Mouse (Mus musculus): Measurements from ENCODE around the gene Samt3. TPM values are rescaled to one million over a fixed set of nuclear protein-coding genes. Genes with fewer than 3 reads are reported as not detected.

The Samt3 gene
- polyA plus RNA-seq (2015; fragmentation: Nextera tagmentation; extraction: Ambion mirVana): not detected in 2 replicates

DNA sequence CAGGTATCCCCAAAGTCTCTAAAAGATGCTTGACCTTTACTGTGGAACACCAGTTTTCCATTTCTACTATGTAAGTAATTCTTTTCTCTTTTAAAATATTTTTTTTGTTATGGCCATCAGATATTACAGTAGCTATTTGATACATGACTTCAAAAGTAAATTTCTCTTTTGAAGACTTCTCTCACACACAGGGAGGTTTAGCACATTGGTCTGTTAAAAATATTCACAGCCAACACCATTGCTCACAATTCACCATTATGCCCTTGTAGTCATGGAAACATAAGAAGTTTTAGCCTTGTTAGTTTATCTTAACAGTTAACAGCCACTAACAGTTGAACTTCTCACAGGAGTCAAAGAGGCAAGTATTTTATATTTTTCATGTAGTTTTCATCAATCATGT, at the start of gene Samt3:
TSS of gene Samt3 (plus strand) at position 301 of the 400 bp plus-strand sequence.
- no peak within 1 kb of the TSS for H3K9ac ChIP-seq (ENCODE audit: low read length)
- H3K4me3 ChIP-seq (ENCODE audit: low read length): no peak within 1 kb of the TSS
- H3K9me3 ChIP-seq (replicated peaks; ENCODE audit: control insufficient read depth, low read length): no peaks in the 10 kb centered on the region
- H3K4me2 ChIP-seq (ENCODE audit: low read depth, low read length): no peak within 1 kb of the TSS
- no peak within 1 kb of the TSS for H3K27ac ChIP-seq (ENCODE audit: low read length)
- no peaks in the 10 kb centered on the region for H3K36me3 ChIP-seq (ENCODE audit: control insufficient read depth, insufficient read depth)
- no peaks in the 10 kb centered on the region for H3K27me3 ChIP-seq (ENCODE audit: control insufficient read depth, insufficient read depth, low read length)
- H3K4me1 ChIP-seq (ENCODE audit: control insufficient read depth, insufficient read depth, low read length): no peaks in the 10 kb centered on the region
- ATAC-seq (replicated peaks; ENCODE audit: extremely low read depth, insufficient read depth, low FRiP score): no peak

DNA sequence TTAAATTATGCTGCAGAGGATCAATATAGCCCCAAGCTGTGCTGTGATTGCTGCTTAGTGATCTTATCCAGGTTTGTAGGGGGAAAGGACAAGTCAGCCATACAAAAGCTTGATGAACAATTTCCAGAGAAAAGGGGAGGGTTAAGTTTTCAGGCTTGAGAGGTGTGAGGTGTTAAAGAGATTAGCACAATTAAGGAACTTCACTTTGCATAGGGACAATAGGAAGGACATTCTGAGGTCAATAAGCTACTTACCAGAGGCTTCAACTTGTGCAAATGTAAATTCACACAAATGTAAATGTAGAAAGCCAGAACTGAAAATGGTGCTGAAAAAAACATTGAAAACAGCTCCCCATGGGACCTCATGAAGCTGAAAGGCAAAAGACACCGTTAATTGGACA, 27.4 kb upstream of the Samt3 start:
- 35% methylated on average over 1 of the region's 1 CpGs for WGBS
- H3K4me1 ChIP-seq (ENCODE audit: control insufficient read depth, insufficient read depth, low read length): no peaks in the 10 kb centered on the region

DNA sequence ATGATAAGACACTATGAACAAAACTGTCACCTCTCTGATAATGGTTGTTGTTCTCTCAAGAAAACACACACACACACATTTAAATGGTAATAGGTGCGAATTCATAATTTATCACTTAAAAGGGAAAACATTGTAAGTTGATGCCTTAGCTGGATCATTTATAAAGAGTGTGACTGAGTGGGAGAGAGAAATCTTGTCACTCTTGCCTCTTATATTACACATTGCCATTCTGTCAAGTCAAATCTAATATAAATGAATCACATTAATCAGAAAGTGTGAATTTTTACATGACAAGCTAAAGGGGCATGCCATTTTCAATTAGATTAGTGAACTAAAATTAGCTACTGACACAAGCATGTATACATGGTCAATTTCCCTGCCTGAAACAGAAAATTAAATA, 44.7 kb downstream of the Samt3 start:
- Histone ChIP-seq H3K4me1 (ENCODE audit: control insufficient read depth, insufficient read depth, low read length) (no peaks in the 10 kb centered on the region), H3K27ac (ENCODE audit: low read length) (no peak overlapping the region), H3K4me3 (ENCODE audit: low read length) (no peak overlapping the region), H3K9me3 (replicated peaks; ENCODE audit: control insufficient read depth, low read length) (no peaks in the 10 kb centered on the region), H3K27me3 (ENCODE audit: control insufficient read depth, insufficient read depth, low read length) (no peaks in the 10 kb centered on the region), H3K36me3 (ENCODE audit: control insufficient read depth, insufficient read depth) (no peaks in the 10 kb centered on the region), H3K4me2 (ENCODE audit: low read depth, low read length) (no peak overlapping the region), H3K9ac (ENCODE audit: low read length) (no peak overlapping the region)
- ATAC-seq (replicated peaks; ENCODE audit: extremely low read depth, insufficient read depth, low FRiP score): no peak
- 76% methylated on average over 1 of the region's 1 CpGs for WGBS

More for the DNA sequence above, 27.4 kb upstream of the Samt3 start:
- Histone ChIP-seq H3K36me3 (ENCODE audit: control insufficient read depth, insufficient read depth) (no peaks in the 10 kb centered on the region), H3K4me3 (ENCODE audit: low read length) (no peak overlapping the region), H3K4me2 (ENCODE audit: low read depth, low read length) (no peak overlapping the region), H3K27ac (ENCODE audit: low read length) (no peak overlapping the region), H3K27me3 (ENCODE audit: control insufficient read depth, insufficient read depth, low read length) (no peaks in the 10 kb centered on the region), H3K9ac (ENCODE audit: low read length) (no peak overlapping the region), H3K9me3 (replicated peaks; ENCODE audit: control insufficient read depth, low read length) (no peaks in the 10 kb centered on the region)
- no peak for ATAC-seq (replicated peaks; ENCODE audit: extremely low read depth, insufficient read depth, low FRiP score)

Other genes with a start within 250 kb of the Samt3 start
- gene 5430427O19Rik, start 173.8 kb upstream of the Samt3 start, polyA plus RNA-seq (2015; fragmentation: Nextera tagmentation; extraction: Ambion mirVana): 0.20 and 0.56 TPM in 2 replicates
- not detected in 2 replicates for gene Nr0b1, start 147.6 kb downstream of the Samt3 start, polyA plus RNA-seq (2015; fragmentation: Nextera tagmentation; extraction: Ambion mirVana)

Measured in heart, embryonic 16.5 days (tissue).